Mouse (Mus musculus) heart, postnatal 25 days (tissue): ENCODE measurements around the gene Lgals7. TPM values are rescaled to one million over a fixed set of nuclear protein-coding genes. Genes with fewer than 3 reads are reported as not detected.

ENCODE experiments used
- DNase-seq: peaks from one replicate; pipeline ENCODE4 v3.0.0; 2022; ENCODE audit warnings: low spot score
- intact Hi-C: fragments of 180-260 bp; cut with DNase I; formaldehyde crosslinking; loops from one replicate; pipeline ENCODE4 v1.15.1; 2025
- total RNA-seq, 2 experiments: library from RNA; stranded (reverse); gene quantifications; 2 replicates each; pipeline ENCODE4 v1.2.3; 2021

Gene Lgals7
- total RNA-seq, 2 experiments from 2014 or later: 1.8 to 1.9 TPM

DNA sequence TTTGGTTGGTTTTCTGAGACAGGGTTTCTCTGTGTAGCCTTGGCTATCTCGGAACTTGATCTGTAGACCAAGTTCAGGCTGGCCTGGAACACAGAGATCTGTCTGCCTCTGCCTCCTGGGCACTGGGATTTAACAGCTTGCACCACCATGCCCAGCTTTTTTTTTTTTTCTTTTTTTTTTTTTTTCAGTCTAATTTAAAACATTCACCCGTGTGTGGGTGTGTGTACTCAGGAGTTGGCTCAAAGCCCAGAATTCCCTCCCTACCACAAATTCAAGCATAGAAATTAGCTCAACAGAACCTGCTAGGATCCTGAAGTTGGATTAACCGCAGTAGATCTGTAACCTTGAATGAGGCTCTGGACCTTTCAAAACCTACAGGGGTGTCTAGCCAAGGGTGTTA, 36.3 kb upstream of the Lgals7 start:
- intact Hi-C loops: loop anchor here (1.0 kb wide), 1 partner anchor 15 kb away; no protein-coding TSS in a partner anchor
- DNase-seq: no peak

DNA sequence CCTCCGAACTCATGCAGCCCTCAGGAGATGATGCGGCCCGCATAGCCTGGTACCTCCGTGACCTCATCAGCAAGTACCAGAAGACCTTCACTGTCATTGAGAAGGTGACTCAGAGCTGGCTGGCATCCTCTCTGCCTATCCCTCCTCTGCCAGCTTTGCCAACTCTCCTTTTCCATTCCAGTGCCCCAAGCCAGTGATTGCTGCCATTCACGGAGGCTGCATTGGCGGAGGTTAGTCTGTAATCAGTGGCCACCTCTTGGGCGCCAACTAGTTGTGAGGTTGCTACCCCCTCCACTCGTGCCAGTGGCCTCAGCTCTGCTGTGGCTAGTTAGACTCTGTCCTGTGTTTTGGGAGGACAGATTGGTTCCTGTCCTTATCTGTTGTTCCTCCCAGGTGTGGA, 33.8 kb upstream of the Lgals7 start:
- intact Hi-C loops: loop anchor here (5.0 kb wide), 2 partner anchors 33 to 37 kb away; no protein-coding TSS in a partner anchor
- DNase-seq: no peak

DNA sequence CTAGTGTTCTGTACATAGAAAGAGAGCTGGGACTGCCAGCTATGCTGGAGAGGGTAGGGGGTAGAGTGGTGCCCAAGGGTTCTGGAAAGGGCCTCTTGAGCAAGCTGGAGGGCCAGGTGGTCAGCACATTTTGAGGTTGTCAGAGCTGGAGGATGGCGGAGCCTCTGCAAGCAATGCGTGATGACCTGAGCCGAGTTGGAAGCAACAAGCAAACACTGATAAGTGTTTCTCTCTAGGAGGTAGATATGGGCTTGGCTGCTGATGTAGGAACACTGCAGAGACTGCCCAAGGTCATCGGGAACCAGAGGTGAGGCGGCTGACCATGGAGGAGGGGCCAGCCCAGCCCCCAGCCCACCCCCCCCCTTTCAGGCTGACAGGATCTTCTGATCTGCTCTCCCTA, 32.7 kb upstream of the Lgals7 start:
- intact Hi-C loops: loop anchor here (5.0 kb wide), 2 partner anchors 34 to 36 kb away; no protein-coding TSS in a partner anchor
- DNase-seq: no peak

DNA sequence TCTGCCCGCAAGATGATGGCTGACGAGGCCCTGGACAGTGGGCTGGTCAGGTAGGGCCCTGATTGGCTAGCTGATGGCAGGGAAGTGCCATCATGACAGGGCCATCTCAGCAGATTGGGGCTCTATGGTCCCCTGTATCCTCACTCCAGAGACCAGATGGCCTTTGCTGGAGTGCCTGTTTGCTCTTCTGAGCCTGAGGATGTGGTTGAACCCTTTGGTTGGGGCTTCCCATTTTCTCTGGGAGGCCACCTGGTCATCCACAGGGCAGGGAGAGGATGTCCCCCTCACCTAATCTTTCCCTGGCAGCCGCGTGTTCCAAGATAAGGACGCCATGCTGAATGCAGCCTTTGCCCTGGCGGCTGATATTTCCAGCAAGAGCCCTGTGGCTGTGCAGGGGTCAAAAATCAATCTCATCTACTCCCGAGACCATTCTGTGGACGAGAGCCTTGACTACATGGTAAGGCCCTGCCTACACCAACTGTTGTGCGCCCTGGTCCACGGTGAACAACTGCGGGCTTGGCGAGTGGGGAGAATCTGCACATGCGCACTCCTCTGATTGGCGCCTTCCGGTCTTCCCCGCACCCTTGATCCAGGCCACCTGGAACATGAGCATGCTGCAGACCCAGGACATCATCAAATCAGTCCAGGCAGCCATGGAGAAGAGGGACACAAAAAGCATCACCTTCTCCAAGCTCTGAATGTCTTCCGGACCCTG, 32.1 kb upstream of the Lgals7 start:
- no peak for DNase-seq
- intact Hi-C loops: loop anchor here (5.0 kb wide), 2 partner anchors 34 to 36 kb away; no protein-coding TSS in a partner anchor

DNA sequence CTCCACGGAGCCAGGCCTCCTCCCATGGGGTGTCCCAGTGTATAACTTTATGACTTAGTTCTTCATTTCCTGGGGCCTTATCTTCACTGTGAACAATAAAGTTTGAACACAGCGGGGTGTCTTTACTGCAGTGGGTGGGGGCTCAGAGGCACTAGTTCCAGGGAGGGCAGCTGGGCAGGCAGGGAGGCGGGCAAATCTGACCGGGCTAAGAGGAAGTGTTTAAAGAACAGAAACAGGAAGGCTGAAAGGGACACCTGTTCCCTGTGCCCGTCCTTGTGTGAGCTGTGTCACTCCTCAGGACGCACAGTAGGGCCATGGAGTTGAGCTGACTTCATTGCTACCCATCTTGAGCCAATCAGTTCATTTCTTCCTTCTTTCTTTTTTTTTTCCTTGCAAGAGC, 31.5 kb upstream of the Lgals7 start:
- no peak for DNase-seq
- intact Hi-C loops: loop anchor here (5.0 kb wide), 2 partner anchors 35 kb away; no protein-coding TSS in a partner anchor

DNA sequence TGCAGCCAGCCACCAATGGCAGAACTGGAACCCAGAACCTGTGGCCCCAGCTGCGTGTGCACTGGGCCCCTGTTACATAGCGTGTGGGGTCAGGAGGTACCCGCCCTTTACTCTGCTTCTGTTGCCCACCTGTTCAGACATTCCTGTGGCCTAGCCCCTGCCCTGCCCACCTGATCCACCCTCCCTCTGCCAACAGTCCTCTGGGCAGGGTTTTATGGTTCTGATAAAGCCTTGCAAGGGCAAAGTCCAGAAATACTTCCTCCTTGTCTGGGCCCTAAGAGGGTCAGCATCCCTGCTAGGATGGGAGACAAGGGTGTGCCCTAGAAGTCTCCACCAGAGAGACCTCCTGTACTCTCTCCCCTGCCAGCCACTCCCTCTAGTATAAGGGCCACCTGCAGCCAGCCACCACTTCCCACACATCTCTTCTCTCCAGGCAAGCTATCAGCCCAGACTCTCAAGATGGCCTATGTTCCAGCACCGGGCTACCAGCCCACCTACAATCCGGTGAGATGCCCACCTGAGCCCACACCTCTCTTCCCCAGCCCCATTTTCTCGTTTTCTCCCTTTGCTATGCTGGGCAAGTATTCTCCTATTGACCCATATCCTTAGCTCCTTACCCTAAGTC, 29.8 kb upstream of the Lgals7 start, which contains the start of gene Lgals4:
Lgals4 (plus strand) TSS at position 132 of the 625 bp plus-strand sequence.
- intact Hi-C loops: loop anchor here (5.0 kb wide), 2 partner anchors 33 to 37 kb away; no protein-coding TSS in a partner anchor
- no peak for DNase-seq

DNA sequence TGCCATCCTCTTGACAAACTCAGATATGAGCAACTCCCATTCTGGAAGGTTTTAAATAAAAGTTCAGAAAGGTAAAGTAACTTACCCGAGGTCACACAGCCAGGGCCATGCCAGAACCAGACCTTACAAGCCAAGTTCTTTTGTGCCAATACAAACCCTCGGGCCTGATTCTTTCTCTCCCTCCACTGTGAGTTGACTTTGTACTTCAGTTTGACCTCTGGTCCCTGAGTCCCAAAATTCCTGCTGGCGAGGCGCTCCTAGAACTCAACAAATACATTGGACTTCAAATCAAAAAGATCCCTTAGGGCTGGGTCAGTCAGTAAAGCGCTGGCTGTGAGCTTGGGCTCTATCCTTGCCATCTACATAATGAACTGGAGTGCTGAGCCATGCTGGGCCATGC, 26.7 kb upstream of the Lgals7 start:
- intact Hi-C loops: no loop called here
- no peak for DNase-seq

DNA sequence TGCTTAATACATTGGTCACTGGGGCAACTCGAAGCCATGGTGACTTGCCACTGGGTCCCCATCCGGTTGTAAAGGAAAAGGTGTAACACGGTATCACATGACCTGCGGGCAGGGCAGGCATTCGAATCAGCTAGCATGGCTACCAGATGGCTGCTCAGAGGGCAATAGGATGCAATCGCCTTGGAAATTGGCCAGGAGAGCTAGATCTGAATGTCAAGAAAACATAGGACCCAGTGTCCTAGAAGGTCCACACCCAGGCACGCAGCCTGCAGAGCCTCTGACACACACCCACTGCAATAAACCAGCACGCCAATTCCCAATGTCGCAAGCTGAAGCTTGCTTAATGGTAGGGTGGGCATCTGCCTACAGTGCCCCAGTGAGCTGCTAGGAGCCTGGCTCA, 25.3 kb upstream of the Lgals7 start:
- no peak for DNase-seq
- intact Hi-C loops: no loop called here

DNA sequence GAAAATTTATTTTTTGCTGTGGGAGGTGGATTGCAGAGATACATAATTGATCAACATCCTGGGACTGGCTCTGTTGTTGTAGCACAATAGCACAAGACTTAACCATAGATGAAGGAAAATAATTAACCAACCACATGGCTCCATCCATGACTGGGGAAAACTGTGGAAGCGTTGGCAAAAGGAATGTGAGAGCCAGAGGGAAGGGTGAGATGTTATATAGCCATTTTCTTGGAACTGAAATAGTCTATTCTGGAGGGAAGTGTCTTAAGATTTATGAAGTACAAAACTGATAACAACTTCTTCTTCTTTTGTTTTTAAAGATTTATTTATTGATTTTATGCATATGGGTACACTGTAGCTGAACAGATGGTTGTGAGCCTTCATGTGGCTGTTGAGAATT, 16.4 kb upstream of the Lgals7 start:
- intact Hi-C loops: no loop called here
- no peak for DNase-seq

DNA sequence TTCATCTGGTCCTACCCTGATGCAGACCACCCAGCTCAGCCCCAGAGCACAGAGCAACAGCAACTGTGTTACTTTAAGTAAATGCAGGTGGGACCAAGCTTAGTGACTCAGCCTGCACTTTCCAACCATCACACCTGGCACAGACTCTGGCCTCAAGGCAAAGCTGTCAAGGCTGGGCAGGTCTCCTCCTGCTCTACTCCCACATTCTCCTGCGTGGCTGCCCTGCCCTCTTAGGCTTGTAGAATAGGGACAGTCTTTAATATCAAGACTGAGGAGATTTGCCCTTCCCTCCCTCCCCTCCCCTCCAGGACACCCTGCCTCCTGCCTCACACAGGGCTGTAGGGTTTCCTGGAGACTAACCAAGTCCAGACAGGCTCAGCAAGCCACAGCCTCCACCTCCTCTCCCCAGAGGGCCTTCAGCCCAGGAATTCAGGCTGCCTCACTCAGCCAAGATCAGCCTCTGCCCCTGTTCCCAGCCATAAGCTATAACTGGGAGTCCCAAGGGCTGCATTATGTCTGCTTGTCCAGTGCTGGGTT, 13.9 kb upstream of the Lgals7 start:
- DNase-seq: no peak
- intact Hi-C loops: no loop called here

DNA sequence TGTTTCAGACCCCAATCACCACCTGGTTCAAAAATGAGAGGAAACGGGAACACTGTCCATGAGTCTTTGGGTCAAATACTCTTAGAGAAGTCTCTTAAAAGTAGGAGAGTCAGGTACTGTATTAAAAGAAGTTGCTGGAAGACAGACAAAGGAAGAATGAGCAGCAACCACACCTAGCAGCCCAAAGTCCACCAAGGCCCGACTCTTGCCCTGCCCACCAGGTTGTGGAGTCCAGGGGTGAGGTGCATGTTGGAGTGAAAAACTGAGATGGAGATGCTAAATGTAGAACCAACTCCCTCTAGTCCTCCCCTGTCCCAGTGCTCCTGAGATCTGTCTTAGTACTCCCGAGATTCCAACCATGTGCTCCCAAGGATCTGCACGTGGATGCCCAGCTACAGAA, 13.0 kb upstream of the Lgals7 start:
- intact Hi-C loops: no loop called here

DNA sequence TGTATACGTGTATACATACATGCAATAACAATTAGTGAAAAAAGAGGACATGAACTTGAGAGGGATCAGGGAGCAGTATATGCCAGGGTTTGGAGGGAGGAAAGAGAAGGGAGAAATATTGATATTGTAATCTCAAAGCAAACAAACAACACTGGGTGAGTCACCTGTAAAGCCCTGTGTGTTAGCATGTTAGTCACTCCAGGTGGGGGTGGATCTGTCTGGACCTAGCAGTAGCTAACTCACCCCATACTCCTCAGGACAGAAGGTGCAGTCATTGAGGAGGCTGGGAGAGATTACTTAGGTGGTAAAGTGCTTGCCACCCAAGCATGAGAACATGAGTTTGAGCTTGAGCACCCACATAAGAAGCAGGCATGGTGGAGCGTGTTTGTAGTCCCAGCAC, 3.7 kb upstream of the Lgals7 start:
- no peak for DNase-seq
- intact Hi-C loops: loop anchor here (10.0 kb wide), 1 partner anchor 175 kb away; no protein-coding TSS in a partner anchor

More for the DNA sequence above, 13.0 kb upstream of the Lgals7 start:
- DNase-seq: no peak

DNA sequence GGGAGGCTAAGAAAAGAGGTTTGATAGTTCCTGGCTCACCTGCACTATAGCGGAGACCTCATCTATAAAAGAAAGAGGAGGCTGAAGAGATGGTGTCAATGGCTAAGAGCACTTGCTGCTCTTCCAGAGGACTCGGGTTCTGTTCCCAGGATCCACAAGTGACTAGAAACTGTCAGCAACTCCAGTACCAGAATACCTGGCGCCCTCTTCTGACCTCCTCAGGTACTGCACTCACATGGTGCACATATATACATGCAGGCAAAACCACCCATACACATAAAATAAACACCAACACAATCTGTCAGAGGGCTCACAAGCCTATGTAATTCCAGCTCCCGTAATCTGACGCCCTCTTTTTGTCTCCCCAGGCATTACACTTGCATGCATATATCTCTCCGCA, 2.8 kb upstream of the Lgals7 start:
- DNase-seq: no peak
- intact Hi-C loops: loop anchor here (10.0 kb wide), 1 partner anchor 174 kb away; no protein-coding TSS in a partner anchor

DNA sequence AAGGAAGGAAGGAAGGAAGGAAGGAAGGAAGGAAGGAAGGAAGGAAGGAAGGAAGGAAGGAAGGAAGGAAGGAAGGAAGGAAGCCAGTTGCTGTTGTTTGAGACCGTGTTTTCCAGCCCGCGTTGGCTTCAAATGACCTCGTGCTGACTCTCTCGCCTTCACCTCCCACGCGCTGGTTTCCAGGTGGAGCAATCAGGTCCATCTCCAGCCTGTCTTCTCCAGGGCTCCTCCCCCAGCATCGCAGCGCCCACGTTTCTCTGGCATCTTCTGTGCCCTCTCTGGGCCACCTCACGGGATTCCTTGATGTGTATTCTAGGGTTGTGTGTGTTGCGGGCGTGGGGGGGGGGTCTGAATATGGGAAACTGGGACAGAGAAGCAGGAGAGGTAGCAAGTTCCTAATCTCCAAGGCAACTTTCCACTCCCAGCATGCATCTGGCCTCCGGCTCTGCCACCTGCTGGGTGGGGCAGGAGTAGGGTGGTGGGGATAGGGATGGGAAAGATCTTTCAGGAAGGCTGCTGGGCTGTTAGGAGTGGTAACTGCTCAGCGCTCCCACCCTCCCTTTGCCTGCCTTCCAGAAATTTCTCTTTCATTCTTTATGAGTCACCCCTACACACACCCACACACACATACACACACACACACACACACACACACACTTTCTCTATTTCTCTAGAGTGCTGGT, 695 bp upstream of the Lgals7 start:
- DNase-seq: no peak
- intact Hi-C loops: loop anchor here (10.0 kb wide), 1 partner anchor 172 kb away; no protein-coding TSS in a partner anchor

DNA sequence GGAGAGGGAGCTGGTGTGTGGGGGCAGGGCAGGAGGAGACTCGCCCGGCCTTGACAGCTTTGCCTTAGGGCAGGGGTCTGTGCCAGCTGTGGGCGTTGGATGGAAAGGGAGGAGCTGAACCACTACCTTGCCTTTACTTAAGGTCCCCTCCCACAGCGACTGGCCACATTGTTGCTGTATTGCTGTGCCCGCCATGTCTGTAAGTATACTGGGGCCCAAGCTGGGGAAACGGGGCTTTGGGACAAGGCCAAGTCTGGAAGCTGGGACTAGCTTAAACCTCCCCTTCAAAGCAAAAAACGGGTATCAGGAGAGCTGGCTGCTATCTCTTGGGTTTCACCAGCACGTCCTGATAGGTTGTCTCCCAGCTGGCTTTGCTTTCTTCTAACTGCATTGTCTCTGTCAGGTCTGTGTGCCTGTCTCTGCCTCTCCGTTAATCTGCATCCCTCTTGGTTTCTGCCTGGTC, 666 bp downstream of the Lgals7 start:
- intact Hi-C loops: loop anchor here (10.0 kb wide), 1 partner anchor 170 kb away; no protein-coding TSS in a partner anchor
- DNase-seq: no peak

DNA sequence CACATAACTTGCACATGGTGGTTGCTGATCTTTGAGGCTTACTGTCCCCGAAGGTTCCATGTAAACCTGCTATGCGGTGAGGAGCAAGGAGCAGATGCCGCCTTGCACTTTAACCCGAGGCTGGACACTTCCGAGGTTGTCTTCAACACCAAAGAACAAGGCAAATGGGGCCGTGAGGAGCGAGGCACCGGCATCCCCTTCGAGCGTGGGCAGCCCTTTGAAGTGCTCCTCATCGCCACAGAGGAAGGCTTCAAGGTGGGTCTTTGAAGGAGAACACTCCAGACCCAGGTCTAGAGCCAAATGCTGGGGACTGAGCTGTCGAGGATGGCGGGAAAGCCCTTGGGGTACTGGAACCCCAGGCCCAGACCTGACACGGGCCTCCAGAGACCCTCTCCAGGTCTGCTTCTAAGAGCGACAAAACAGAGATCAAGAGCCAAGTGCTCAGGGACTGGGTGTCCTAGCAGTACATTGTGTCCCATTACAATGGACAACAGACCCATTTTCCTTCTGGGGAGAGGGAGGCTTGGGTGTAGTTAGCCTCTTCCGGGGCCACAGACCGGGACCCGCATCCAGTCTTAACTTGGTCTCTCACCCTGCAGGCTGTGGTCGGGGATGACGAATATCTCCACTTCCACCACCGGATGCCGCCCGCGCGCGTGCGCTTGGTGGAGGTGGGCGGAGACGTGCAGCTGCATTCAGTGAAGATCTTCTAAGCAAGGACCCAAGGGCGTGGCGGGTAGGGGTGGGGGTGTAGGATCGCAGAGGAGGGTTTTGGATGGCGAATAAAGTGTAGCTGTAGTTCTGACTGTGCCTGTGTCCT, 2.0 kb downstream of the Lgals7 start:
- intact Hi-C loops: loop anchor here (1.0 to 10.0 kb wide), 3 partner anchors 33 to 169 kb away; partner anchors contain the start of gene Lgals4
- peak; percentile 72 for DNase-seq

DNA sequence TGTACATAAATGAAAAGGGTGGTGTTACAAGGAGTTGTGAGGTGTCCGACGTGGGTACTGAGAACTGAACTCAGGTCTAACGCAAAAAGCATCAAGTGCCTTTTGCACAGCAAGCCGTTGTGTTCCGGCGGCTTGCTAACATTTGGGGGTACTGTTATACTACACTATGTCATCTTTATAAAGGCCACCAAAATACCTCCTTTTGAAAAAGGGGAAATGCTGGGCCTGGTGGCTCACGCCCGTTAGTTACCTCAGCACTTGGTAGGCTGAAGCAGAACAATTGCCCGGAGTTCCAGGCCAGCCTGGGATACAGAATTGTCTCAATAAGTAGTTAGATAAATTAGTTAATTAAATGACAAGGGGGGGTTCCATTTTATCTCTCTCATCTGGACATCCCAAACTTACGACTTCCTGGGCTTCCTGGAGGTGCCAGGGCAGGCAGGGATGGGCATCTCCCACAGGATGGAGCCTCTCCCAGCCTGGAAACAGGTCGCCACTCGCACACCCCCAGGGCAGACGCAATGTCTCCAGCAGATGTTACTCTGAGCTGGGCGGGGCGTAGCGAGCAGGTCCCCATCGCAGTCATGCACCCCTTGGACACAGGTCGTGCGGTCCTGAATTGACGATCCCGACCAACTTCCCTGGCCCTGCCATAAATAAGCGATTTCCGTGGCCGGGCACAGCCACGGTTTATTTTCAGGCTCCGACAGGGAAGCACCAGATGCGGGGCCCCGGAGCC, 3.3 kb downstream of the Lgals7 start:
- no peak for DNase-seq
- intact Hi-C loops: loop anchor here (1.0 to 10.0 kb wide), 4 partner anchors 35 to 168 kb away; partner anchors contain the start of gene Lgals4
